Mouse (Mus musculus) liver, embryonic 14.5 days (tissue): ENCODE measurements around the gene Aasdh. TPM values are rescaled to one million over a fixed set of nuclear protein-coding genes. Genes with fewer than 3 reads are reported as not detected.

ENCODE experiments used
- ATAC-seq: fragments of 200-750 bp; cut with Nextera tagmentation; 2 replicates; pipeline ENCODE4 v1.8.0; 2017; ENCODE audit warnings: moderate number of reproducible peaks, mild to moderate bottlenecking, moderate library complexity; ENCODE audit not compliant: insufficient read depth
- DNase-seq, 3 experiments: peaks; one replicate each; pipeline ENCODE4 v3.0.0-alpha.2; 2012 to 2013; ENCODE audit warnings: low read depth in 3 of 3, low spot score in 3 of 3
- H3K27ac ChIP-seq: fragments of 300-500 bp; sonication (generic); 2 replicates; pipeline ENCODE4 v1.5.1; 2014; ENCODE audit warnings: moderate library complexity, mild to moderate bottlenecking, control low read depth, inconsistent platforms
- H3K27me3 ChIP-seq: fragments of 300-500 bp; sonication (generic); 2 replicates; pipeline ENCODE4 v1.6.1; 2014; ENCODE audit warnings: mild to moderate bottlenecking, low read length, moderate library complexity; ENCODE audit not compliant: control insufficient read depth, insufficient read depth
- H3K36me3 ChIP-seq: fragments of 300-500 bp; sonication (generic); replicated peaks from 2 replicates; pipeline ENCODE4 v1.6.1; 2014; ENCODE audit warnings: low read depth; ENCODE audit not compliant: control insufficient read depth, insufficient read depth
- H3K4me1 ChIP-seq, 2 experiments: fragments of 200-500 bp in 1 of 2; fragments of 300-500 bp in 1 of 2; sonication (generic) in 1 of 2; replicated peaks; 2 replicates each; pipeline ENCODE4 v1.6.1; 2012 to 2014; ENCODE audit warnings: antibody characterized with exemption in 1 of 2, inconsistent platforms in 1 of 2, low read length in 1 of 2; ENCODE audit not compliant: control insufficient read depth in 2 of 2, insufficient read depth in 2 of 2
- H3K4me2 ChIP-seq: fragments of 300-500 bp; sonication (generic); 2 replicates; pipeline ENCODE4 v1.6.1; 2014; ENCODE audit warnings: low read depth, mild to moderate bottlenecking, control low read depth, moderate library complexity
- H3K4me3 ChIP-seq, 2 experiments: fragments of 200-500 bp in 1 of 2; fragments of 300-500 bp in 1 of 2; sonication (generic) in 1 of 2; 2 replicates each; pipeline ENCODE4 v1.5.1; 2012 to 2014; ENCODE audit warnings: low read depth in 2 of 2, low read length in 2 of 2, mild to moderate bottlenecking in 2 of 2, control low read depth in 1 of 2, inconsistent platforms in 1 of 2, moderate library complexity in 1 of 2; ENCODE audit not compliant: insufficient read depth in 1 of 2
- H3K9ac ChIP-seq: fragments of 300-500 bp; sonication (generic); replicated peaks from 2 replicates; pipeline ENCODE4 v1.6.1; 2014; ENCODE audit warnings: mild to moderate bottlenecking, control low read depth, moderate library complexity
- H3K9me3 ChIP-seq: fragments of 300-500 bp; sonication (generic); 2 replicates; pipeline ENCODE4 v1.6.1; 2016; ENCODE audit warnings: low read length, mixed read lengths; ENCODE audit not compliant: control insufficient read depth
- CTCF ChIP-seq: IDR thresholded peaks from 2 replicates; pipeline ENCODE4 v1.5.1; 2016; ENCODE audit warnings: antibody characterized with exemption, low read depth, control low read depth
- EP300 ChIP-seq: IDR thresholded peaks from 2 replicates; pipeline ENCODE4 v1.6.1; 2016; ENCODE audit warnings: antibody characterized with exemption, low read depth
- WGBS: fragments of 180-500 bp; shearing (Covaris S2); extraction: QIAGEN DNeasy Blood & Tissue Kit; methylation state at CpG from one replicate; pipeline ENCODE4 v1.1.7; 2014; ENCODE audit not compliant: insufficient replicate concordance; 5-methylcytosine and 5-hydroxymethylcytosine counted together
- polyA plus RNA-seq, 2 experiments: library from polyadenylated mRNA; depleted of rRNA in 1 of 2; stranded (reverse) in 1 of 2; unstranded in 1 of 2; fragments of >200 nt; fragmentation: Nextera tagmentation in 1 of 2; extraction: Ambion mirVana in 1 of 2; gene quantifications; 2 replicates each; pipeline versions ENCODE4 v1.2.1 to v1.2.3; 2012 to 2014

Aasdh gene
- polyA plus RNA-seq, 2 experiments: 5.2 to 6.7 TPM

GRCm38 (mm10) chr5:76892608-76893007 is 12.7 kb downstream of the Aasdh start:
- Histone ChIP-seq H3K4me3 (no peak overlapping the region), H3K27ac (no peak overlapping the region), H3K4me2 (no peak overlapping the region), H3K9me3 (no peaks in the 10 kb centered on the region), H3K27me3 (no peaks in the 10 kb centered on the region), H3K9ac (no peak overlapping the region), H3K4me1 (no peaks in the 10 kb centered on the region), H3K36me3 (peaks cover 3% of the 10 kb centered on the region)
- no peak for TF ChIP-seq CTCF
- no peak for TF ChIP-seq EP300
- DNase-seq: no peak
- WGBS: 44% methylated on average over 2 of the region's 2 CpGs
- ATAC-seq: no peak

- TF ChIP-seq EP300 (no peak), CTCF (no peak)
- H3K4me1 ChIP-seq: no peaks in the 10 kb centered on the region
- H3K27me3 ChIP-seq: no peaks in the 10 kb centered on the region
- DNase-seq (no peak), ATAC-seq (no peak)
- H3K4me2 ChIP-seq: no peak overlapping the region
- WGBS: 81% methylated on average over 2 of the region's 2 CpGs
- H3K9me3 ChIP-seq: no peaks in the 10 kb centered on the region
- H3K36me3 ChIP-seq: peaks cover 3% of the 10 kb centered on the region; the same call in 1 of the 2 replicates
- no peak overlapping the region for H3K4me3 ChIP-seq
- no peak overlapping the region for H3K9ac ChIP-seq
- no peak overlapping the region for H3K27ac ChIP-seq
Observed at GRCm38 (mm10) chr5:76887011-76887410, 18.3 kb downstream of the Aasdh start.

GRCm38 (mm10) chr5:76884107-76884506 is 21.2 kb downstream of the Aasdh start:
- H3K27me3 ChIP-seq: no peaks in the 10 kb centered on the region
- no peak overlapping the region for H3K4me2 ChIP-seq
- 84% methylated on average over 1 of the region's 1 CpGs for WGBS
- H3K36me3 ChIP-seq: no peaks in the 10 kb centered on the region
- H3K9me3 ChIP-seq: no peaks in the 10 kb centered on the region
- H3K4me1 ChIP-seq: no peaks in the 10 kb centered on the region
- DNase-seq (no peak), ATAC-seq (no peak)
- no peak overlapping the region for H3K27ac ChIP-seq
- TF ChIP-seq EP300 (no peak), CTCF (no peak)
- no peak overlapping the region for H3K4me3 ChIP-seq
- H3K9ac ChIP-seq: no peak overlapping the region

GRCm38 (mm10) chr5:76876106-76876758 is 29.1 kb downstream of the Aasdh start:
- Histone ChIP-seq H3K9me3 (no peaks in the 10 kb centered on the region), H3K9ac (no peak overlapping the region), H3K4me1 (no peaks in the 10 kb centered on the region), H3K4me3 (no peak overlapping the region), H3K27me3 (no peaks in the 10 kb centered on the region), H3K27ac (no peak overlapping the region), H3K4me2 (no peak overlapping the region), H3K36me3 (peaks cover 2% of the 10 kb centered on the region)
- WGBS: 86% methylated on average over 25 of the region's 25 CpGs
- no peak for ATAC-seq
- DNase-seq: no peak
- TF ChIP-seq EP300 (no peak), CTCF (0 out of 2 replicates have a peak, but pooled peaks have one; percentile 3)

- peak overlapping the region; percentile 67 for H3K4me2 ChIP-seq
- no peaks in the 10 kb centered on the region for H3K27me3 ChIP-seq
- H3K36me3 ChIP-seq: no peaks in the 10 kb centered on the region; the same call in 1 of the 2 replicates
- no peak for ATAC-seq
- H3K9me3 ChIP-seq: no peaks in the 10 kb centered on the region
- 0 out of 4 replicates have a peak, but pooled peaks cover 0 to 4% of the 10 kb centered on the region in 2 experiments for H3K4me1 ChIP-seq
- WGBS: 49% methylated on average over 6 of the region's 6 CpGs
- H3K27ac ChIP-seq: no peak overlapping the region
- TF ChIP-seq CTCF: no peak
- H3K4me3 ChIP-seq: peak overlapping the region; percentile 39 to 67
- H3K9ac ChIP-seq: peak overlapping the region; percentile 40
- no peak for DNase-seq
Observed at GRCm38 (mm10) chr5:76869553-76869952, 35.8 kb downstream of the Aasdh start.
